ENCODE assay signal across 33 mouse cellular contexts in the genomic region with DNA sequence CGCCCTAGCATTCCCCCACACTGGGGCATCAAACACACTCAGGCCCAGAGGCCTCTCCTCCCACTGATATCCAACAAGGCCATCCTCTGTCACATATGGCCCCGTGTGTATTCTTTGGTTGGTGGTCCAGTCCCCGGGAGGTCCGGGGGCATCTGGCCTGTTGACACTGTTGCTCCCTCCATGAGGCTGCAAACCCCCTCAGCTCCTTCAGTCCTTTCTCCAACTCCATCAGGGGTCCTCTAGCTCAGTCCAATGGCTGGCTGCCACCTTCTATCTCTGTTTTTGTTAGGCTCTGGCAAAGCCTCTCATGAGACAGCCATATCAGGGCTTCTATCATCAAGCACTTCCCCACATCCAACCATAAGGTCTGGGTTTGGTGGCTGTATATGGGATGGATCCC. TPM values are rescaled to one million over a fixed set of nuclear protein-coding genes. Genes with fewer than 3 reads are reported as not detected.
A peak's percentile ranks its signal among the peaks of the same experiment; 100 is the strongest.
DNase-seq lines count a peak whose midpoint lies in the region; ATAC-seq lines count a peak whose summit lies in the region.
"Had no signal": no experiment of that assay in that cellular context is flagged by ENCODE, and none has a peak within 500 bp of the region (broad histone marks: within the 10 kb centered on the region; RNA-seq: fewer than 3 reads in every experiment).

No protein-coding gene starts in this region.

- WGBS in heart, embryonic 10.5 days: 78% methylated on average over 4 of the region's 4 CpGs
- WGBS in lung, embryonic 15.5 days: 79% methylated on average over 4 of the region's 4 CpGs
- 89% methylated on average over 4 of the region's 4 CpGs for WGBS in liver, embryonic 13.5 days (ENCODE audit: insufficient replicate concordance)
- WGBS in liver, embryonic 16.5 days (ENCODE audit: insufficient replicate concordance): 87% methylated on average over 4 of the region's 4 CpGs

- no peak overlapping the region for H3K27ac ChIP-seq in heart, embryonic 10.5 days
- H3K27ac ChIP-seq in lung, embryonic 15.5 days: no peak overlapping the region
- H3K27ac ChIP-seq in liver, embryonic 13.5 days: peak overlapping the region; percentile 75
- H3K27ac ChIP-seq in liver, embryonic 16.5 days (ENCODE audit: low read length): peak overlapping the region; percentile 52
- H3K27ac ChIP-seq: forebrain, embryonic 10.5 days; forebrain, embryonic 13.5 days; heart, embryonic 15.5 days; hindbrain, embryonic 14.5 days; hindbrain, postnatal 0 days had no signal

- H3K36me3 ChIP-seq in heart, embryonic 10.5 days: no peaks in the 10 kb centered on the region
- H3K36me3 ChIP-seq in lung, embryonic 15.5 days: no peaks in the 10 kb centered on the region
- H3K36me3 ChIP-seq in liver, embryonic 13.5 days: no peaks in the 10 kb centered on the region
- H3K36me3 ChIP-seq in liver, embryonic 16.5 days (ENCODE audit: control insufficient read depth, insufficient read depth): no peaks in the 10 kb centered on the region
- H3K36me3 ChIP-seq: forebrain, embryonic 10.5 days; G1E; heart, embryonic 12.5 days; heart, embryonic 15.5 days had no signal

- peak; percentile 68 for DNase-seq in heart, embryonic 10.5 days (ENCODE audit: low spot score)
- no peak for DNase-seq in heart, adult 18-20 months
- DNase-seq in lung, postnatal 10 days: no peak
- DNase-seq in liver, embryonic 13.5 days: no peak
- no peak for DNase-seq in frontal cortex, adult 2 months (ENCODE audit: extremely low spot score in 1 of 2, low spot score in 1 of 2)
- DNase-seq: adrenal gland, postnatal 10 days; adrenal gland, postnatal 36 days; B cell, adult 2 months; cerebellum, adult 18-20 months; cerebellum, adult 9-10 months; cerebellum, postnatal 14 days; gastrocnemius, postnatal 25 days; heart, postnatal 14 days; heart, postnatal 4 days had no signal

- no peak overlapping the region for H3K9ac ChIP-seq in lung, embryonic 15.5 days
- H3K9ac ChIP-seq in liver, embryonic 13.5 days: no peak overlapping the region
- no peak overlapping the region for H3K9ac ChIP-seq in liver, embryonic 16.5 days (ENCODE audit: low read depth, low read length)
- H3K9ac ChIP-seq: forebrain, embryonic 13.5 days; heart, embryonic 12.5 days; heart, embryonic 15.5 days; hindbrain, embryonic 14.5 days had no signal

- H3K4me3 ChIP-seq in heart, embryonic 10.5 days: no peak overlapping the region
- no peak overlapping the region for H3K4me3 ChIP-seq in lung, embryonic 15.5 days
- H3K4me3 ChIP-seq in liver, embryonic 13.5 days (replicated peaks): no peak overlapping the region
- no peak overlapping the region for H3K4me3 ChIP-seq in liver, embryonic 16.5 days (ENCODE audit: low read depth, low read length)
- H3K4me3 ChIP-seq: forebrain, embryonic 10.5 days; forebrain, embryonic 13.5 days; heart, embryonic 12.5 days; heart, embryonic 15.5 days had no signal

- H3K27me3 ChIP-seq in heart, embryonic 10.5 days (ENCODE audit: insufficient read depth, poor library complexity, severe bottlenecking): no peaks in the 10 kb centered on the region
- no peaks in the 10 kb centered on the region for H3K27me3 ChIP-seq in lung, embryonic 15.5 days
- no peaks in the 10 kb centered on the region for H3K27me3 ChIP-seq in liver, embryonic 13.5 days
- no peaks in the 10 kb centered on the region for H3K27me3 ChIP-seq in liver, embryonic 16.5 days (ENCODE audit: control insufficient read depth, insufficient read depth, low read depth, low read length)
- H3K27me3 ChIP-seq: forebrain, embryonic 13.5 days; heart, embryonic 12.5 days; heart, embryonic 15.5 days had no signal

- no peaks in the 10 kb centered on the region for H3K4me1 ChIP-seq in heart, embryonic 10.5 days
- no peaks in the 10 kb centered on the region for H3K4me1 ChIP-seq in lung, embryonic 15.5 days
- peaks cover 51% of the 10 kb centered on the region for H3K4me1 ChIP-seq in liver, embryonic 13.5 days (replicated peaks)
- H3K4me1 ChIP-seq in liver, embryonic 16.5 days (ENCODE audit: control insufficient read depth, low read depth, low read length): peaks cover 41% of the 10 kb centered on the region
- H3K4me1 ChIP-seq: forebrain, embryonic 10.5 days; forebrain, embryonic 13.5 days; heart, embryonic 15.5 days had no signal

- 0 out of 2 replicates have a peak, but pooled peaks have one; percentile 49 for ATAC-seq in lung, embryonic 15.5 days (ENCODE audit: borderline replicate concordance, extremely low read depth, low FRiP score, low TSS enrichment)
- no peak for ATAC-seq in liver, embryonic 13.5 days (ENCODE audit: low read depth)
- ATAC-seq in liver, embryonic 16.5 days (ENCODE audit: low read depth): no peak
- ATAC-seq: forebrain, embryonic 13.5 days; forebrain, embryonic 16.5 days; hindbrain, postnatal 0 days; Patski had no signal

- no peaks in the 10 kb centered on the region for H3K9me3 ChIP-seq in heart, embryonic 10.5 days
- H3K9me3 ChIP-seq in lung, embryonic 15.5 days: no peaks in the 10 kb centered on the region
- H3K9me3 ChIP-seq in liver, embryonic 13.5 days (replicated peaks): no peaks in the 10 kb centered on the region
- H3K9me3 ChIP-seq in liver, embryonic 16.5 days (replicated peaks; ENCODE audit: control insufficient read depth, low read length): no peaks in the 10 kb centered on the region
- H3K9me3 ChIP-seq: forebrain, embryonic 10.5 days; forebrain, embryonic 13.5 days; G1E; heart, embryonic 12.5 days; heart, embryonic 15.5 days had no signal

- no peak overlapping the region for H3K4me2 ChIP-seq in lung, embryonic 15.5 days
- H3K4me2 ChIP-seq in liver, embryonic 13.5 days: no peak overlapping the region
- no peak overlapping the region for H3K4me2 ChIP-seq in liver, embryonic 16.5 days (ENCODE audit: low read depth, low read length)
- H3K4me2 ChIP-seq: forebrain, embryonic 13.5 days; heart, embryonic 12.5 days; heart, embryonic 15.5 days; hindbrain, embryonic 14.5 days had no signal

RNA-seq across cellular contexts. Expression of gene Cpox, which starts 13.6 kb away (rescaled TPM):
- polyA plus RNA-seq in heart, embryonic 10.5 days (2016; fragmentation: Nextera tagmentation; extraction: Ambion mirVana): 63.5 and 89.9 TPM in 2 replicates
- total RNA-seq in heart, adult 18-20 months (2021): 10 to 100 TPM; 36.5 to 37.9 TPM
- polyA plus RNA-seq in lung, embryonic 15.5 days (2015; fragmentation: Nextera tagmentation; extraction: Ambion mirVana): 24.9 and 26.8 TPM in 2 replicates
- 422 and 453 TPM in 2 replicates for polyA plus RNA-seq in liver, embryonic 13.5 days (2015; fragmentation: Nextera tagmentation; extraction: Ambion mirVana)
- polyA plus RNA-seq in liver, embryonic 16.5 days (2015; fragmentation: Nextera tagmentation; extraction: Ambion mirVana): 356 and 399 TPM in 2 replicates
- 26.8 and 27.6 TPM in 2 replicates for polyA plus RNA-seq in frontal cortex, adult 2 months (2012; rRNA removed)

RNA-seq across cellular contexts. Expression of gene E330017A01Rik, which starts 18.0 kb away (rescaled TPM):
- not detected in 2 replicates for polyA plus RNA-seq in heart, embryonic 10.5 days (2016; fragmentation: Nextera tagmentation; extraction: Ambion mirVana)
- total RNA-seq in heart, adult 18-20 months (2021): not detected
- not detected in 2 replicates for polyA plus RNA-seq in lung, embryonic 15.5 days (2015; fragmentation: Nextera tagmentation; extraction: Ambion mirVana)
- not detected in 2 replicates for polyA plus RNA-seq in liver, embryonic 13.5 days (2015; fragmentation: Nextera tagmentation; extraction: Ambion mirVana)
- not detected in 2 replicates for polyA plus RNA-seq in liver, embryonic 16.5 days (2015; fragmentation: Nextera tagmentation; extraction: Ambion mirVana)
- polyA plus RNA-seq in frontal cortex, adult 2 months (2012; rRNA removed): not detected in 2 replicates
- total RNA-seq: adrenal gland, adult 18-20 months; adrenal gland, postnatal 10 days; adrenal gland, postnatal 36 days; gastrocnemius, adult 8-10 months; gastrocnemius, postnatal 25 days; heart, adult 8-10 months; heart, postnatal 14 days; heart, postnatal 4 days; hindbrain, postnatal 0 days had no signal
- polyA plus RNA-seq: embryonic facial prominence, embryonic 11.5 days; embryonic facial prominence, embryonic 14.5 days; forebrain, embryonic 10.5 days; forebrain, embryonic 13.5 days; forebrain, embryonic 16.5 days; G1E; gonadal fat pad, adult 2 months; heart, embryonic 12.5 days; heart, embryonic 15.5 days; hindbrain, embryonic 11.5 days; hindbrain, embryonic 14.5 days; hindbrain, postnatal 0 days; Patski had no signal

RNA-seq across cellular contexts. Expression of gene Gm813, which starts 39.7 kb away (rescaled TPM):
- not detected in 2 replicates for polyA plus RNA-seq in heart, embryonic 10.5 days (2016; fragmentation: Nextera tagmentation; extraction: Ambion mirVana)
- total RNA-seq in heart, adult 18-20 months (2021): not detected
- not detected in 2 replicates for polyA plus RNA-seq in lung, embryonic 15.5 days (2015; fragmentation: Nextera tagmentation; extraction: Ambion mirVana)
- polyA plus RNA-seq in liver, embryonic 13.5 days (2015; fragmentation: Nextera tagmentation; extraction: Ambion mirVana): not detected in 2 replicates
- polyA plus RNA-seq in liver, embryonic 16.5 days (2015; fragmentation: Nextera tagmentation; extraction: Ambion mirVana): not detected in 2 replicates
- not detected in 2 replicates for polyA plus RNA-seq in frontal cortex, adult 2 months (2012; rRNA removed)
- total RNA-seq: adrenal gland, adult 18-20 months; adrenal gland, postnatal 10 days; adrenal gland, postnatal 36 days; CH12.LX; gastrocnemius, adult 8-10 months; gastrocnemius, postnatal 25 days; heart, adult 8-10 months; heart, postnatal 14 days; heart, postnatal 4 days; hindbrain, postnatal 0 days had no signal
- polyA plus RNA-seq: embryonic facial prominence, embryonic 11.5 days; embryonic facial prominence, embryonic 14.5 days; forebrain, embryonic 10.5 days; forebrain, embryonic 13.5 days; forebrain, embryonic 16.5 days; G1E; gonadal fat pad, adult 2 months; heart, embryonic 12.5 days; heart, embryonic 15.5 days; hindbrain, embryonic 11.5 days; hindbrain, embryonic 14.5 days; hindbrain, postnatal 0 days; Patski had no signal

Comparison
In these comparisons a context has a peak if more than half of its experiments do, and no peak if none do; other contexts are left out.
1. H3K27ac ChIP-seq: peak in liver, embryonic 13.5 days (single experiment) and liver, embryonic 16.5 days (single experiment); none in heart, embryonic 10.5 days (single experiment) and lung, embryonic 15.5 days (single experiment).